15 mouse cellular contexts compared by ENCODE assay signal in genomic region chr6:60994521-60994920, GRCm38 (mm10).
DNase-seq lines count a peak whose midpoint lies in the region; ATAC-seq and TF ChIP-seq lines count a peak whose summit lies in the region.
"Had no signal": no experiment of that assay in that cellular context is flagged by ENCODE, and none has a peak within 500 bp of the region (broad histone marks: within the 10 kb centered on the region; RNA-seq: fewer than 3 reads in every experiment).

No protein-coding gene starts in this region.

- H3K9me3 ChIP-seq in heart, embryonic 16.5 days (replicated peaks; ENCODE audit: control insufficient read depth, low read length) = no peaks in the 10 kb centered on the region
- H3K9me3 ChIP-seq in ES-Bruce4 (replicated peaks; ENCODE audit: control insufficient read depth, insufficient read depth, low read length, poor library complexity, severe bottlenecking) = no peaks in the 10 kb centered on the region
- H3K9me3 ChIP-seq in hindbrain, embryonic 15.5 days = no peaks in the 10 kb centered on the region
- H3K9me3 ChIP-seq in midbrain, embryonic 15.5 days = no peaks in the 10 kb centered on the region
- H3K9me3 ChIP-seq in embryonic facial prominence, embryonic 10.5 days = no peaks in the 10 kb centered on the region
- H3K9me3 ChIP-seq: liver, embryonic 13.5 days had no signal

- H3K27ac ChIP-seq in heart, embryonic 16.5 days (ENCODE audit: low read length) = no peak overlapping the region
- peak overlapping the region; percentile 68 for H3K27ac ChIP-seq in ES-Bruce4 (ENCODE audit: insufficient read depth, low read length)
- H3K27ac ChIP-seq in hindbrain, embryonic 15.5 days (replicated peaks) = no peak overlapping the region
- H3K27ac ChIP-seq in midbrain, embryonic 15.5 days = no peak overlapping the region
- H3K27ac ChIP-seq in embryonic facial prominence, embryonic 10.5 days (replicated peaks) = no peak overlapping the region
- H3K27ac ChIP-seq: liver, embryonic 13.5 days had no signal

- TF ChIP-seq POLR2A in ES-Bruce4 (IDR thresholded peaks at IDR 0.05; ENCODE audit: insufficient read depth, low read length) = no peak

- TF ChIP-seq EP300 in ES-Bruce4 (IDR thresholded peaks at IDR 0.05; ENCODE audit: insufficient read depth, low read depth, low read length) = no peak

- intact Hi-C loops in heart, postnatal 25 days (cut with DNase I) = no loop called here
- intact Hi-C loops in left cerebral cortex, postnatal 25 days (cut with DNase I) = loop anchor here (5.0 kb wide), 1 partner anchor 178 kb away; no protein-coding TSS in a partner anchor

- TF ChIP-seq CTCF in ES-Bruce4 (IDR thresholded peaks at IDR 0.05; ENCODE audit: low read depth, low read length) = no peak

- no peak overlapping the region for H3K9ac ChIP-seq in heart, embryonic 16.5 days (ENCODE audit: low read length)
- H3K9ac ChIP-seq in ES-Bruce4 (ENCODE audit: low read depth, poor library complexity, severe bottlenecking) = peak overlapping the region; percentile 56; the same call in 1 of the 2 replicates
- H3K9ac ChIP-seq in hindbrain, embryonic 15.5 days = no peak overlapping the region
- no peak overlapping the region for H3K9ac ChIP-seq in midbrain, embryonic 15.5 days
- H3K9ac ChIP-seq: liver, embryonic 13.5 days had no signal

- H3K36me3 ChIP-seq in heart, embryonic 16.5 days (ENCODE audit: control insufficient read depth, insufficient read depth) = no peaks in the 10 kb centered on the region
- no peaks in the 10 kb centered on the region for H3K36me3 ChIP-seq in ES-Bruce4 (ENCODE audit: control insufficient read depth, insufficient read depth, low read length, poor library complexity, severe bottlenecking)
- no peaks in the 10 kb centered on the region for H3K36me3 ChIP-seq in hindbrain, embryonic 15.5 days
- no peaks in the 10 kb centered on the region for H3K36me3 ChIP-seq in midbrain, embryonic 15.5 days (replicated peaks)
- no peaks in the 10 kb centered on the region for H3K36me3 ChIP-seq in embryonic facial prominence, embryonic 10.5 days (replicated peaks)
- H3K36me3 ChIP-seq: liver, embryonic 13.5 days had no signal

- no peaks in the 10 kb centered on the region for H3K4me1 ChIP-seq in heart, embryonic 16.5 days (ENCODE audit: control insufficient read depth, insufficient read depth, low read length)
- peaks cover 7% of the 10 kb centered on the region for H3K4me1 ChIP-seq in ES-Bruce4 (ENCODE audit: control insufficient read depth, insufficient read depth, low read length)
- H3K4me1 ChIP-seq in hindbrain, embryonic 15.5 days (replicated peaks) = peaks cover 4% of the 10 kb centered on the region
- peaks cover 11% of the 10 kb centered on the region; the same call in 1 of the 2 replicates for H3K4me1 ChIP-seq in midbrain, embryonic 15.5 days
- H3K4me1 ChIP-seq in embryonic facial prominence, embryonic 10.5 days = peaks cover 9% of the 10 kb centered on the region
- H3K4me1 ChIP-seq: liver, embryonic 13.5 days had no signal

- no peak overlapping the region for H3K4me3 ChIP-seq in heart, embryonic 16.5 days (ENCODE audit: low read length)
- peak overlapping the region; percentile 24; the same call in 1 of the 2 replicates for H3K4me3 ChIP-seq in ES-Bruce4 (ENCODE audit: low read depth, low read length)
- H3K4me3 ChIP-seq in hindbrain, embryonic 15.5 days = no peak overlapping the region
- no peak overlapping the region for H3K4me3 ChIP-seq in midbrain, embryonic 15.5 days
- H3K4me3 ChIP-seq in embryonic facial prominence, embryonic 10.5 days = no peak overlapping the region
- H3K4me3 ChIP-seq: liver, embryonic 13.5 days had no signal

- H3K4me2 ChIP-seq in heart, embryonic 16.5 days (ENCODE audit: low read depth, low read length) = peak overlapping the region; percentile 38
- peak overlapping the region; percentile 18 for H3K4me2 ChIP-seq in hindbrain, embryonic 15.5 days
- H3K4me2 ChIP-seq in midbrain, embryonic 15.5 days = peak overlapping the region; percentile 16
- H3K4me2 ChIP-seq: liver, embryonic 13.5 days had no signal

- no peaks in the 10 kb centered on the region for H3K27me3 ChIP-seq in heart, embryonic 16.5 days (ENCODE audit: control insufficient read depth, insufficient read depth, low read length)
- H3K27me3 ChIP-seq in ES-Bruce4 (ENCODE audit: control insufficient read depth, insufficient read depth, low read length, poor library complexity, severe bottlenecking) = no peaks in the 10 kb centered on the region
- no peaks in the 10 kb centered on the region for H3K27me3 ChIP-seq in hindbrain, embryonic 15.5 days
- no peaks in the 10 kb centered on the region for H3K27me3 ChIP-seq in midbrain, embryonic 15.5 days (replicated peaks)
- no peaks in the 10 kb centered on the region for H3K27me3 ChIP-seq in embryonic facial prominence, embryonic 10.5 days (replicated peaks; ENCODE audit: low read depth, poor library complexity, severe bottlenecking)
- H3K27me3 ChIP-seq: CH12.LX; liver, embryonic 13.5 days had no signal

- DNase-seq in heart, postnatal 25 days (ENCODE audit: low spot score) = no peak
- DNase-seq in embryonic facial prominence, embryonic 10.5 days (ENCODE audit: low spot score) = no peak
- DNase-seq in left cerebral cortex, postnatal 25 days (ENCODE audit: low spot score in 2 of 2) = no peak
- DNase-seq: adrenal gland, adult 2 months; cerebellum, adult 9-10 months; gastrocnemius, postnatal 25 days; left cerebral cortex, postnatal 4 days; liver, embryonic 13.5 days; lung, postnatal 36 days had no signal

- 42% methylated on average over 10 of the region's 10 CpGs for WGBS in heart, embryonic 16.5 days
- 37% methylated on average over 10 of the region's 10 CpGs for WGBS in hindbrain, embryonic 15.5 days
- WGBS in midbrain, embryonic 15.5 days = 29% methylated on average over 10 of the region's 10 CpGs
- WGBS in embryonic facial prominence, embryonic 10.5 days = 39% methylated on average over 10 of the region's 10 CpGs

- ATAC-seq in heart, embryonic 16.5 days (replicated peaks; ENCODE audit: extremely low read depth, insufficient read depth, low FRiP score) = no peak
- ATAC-seq in hindbrain, embryonic 15.5 days (ENCODE audit: low FRiP score, low read depth) = no peak
- ATAC-seq in midbrain, embryonic 15.5 days (replicated peaks) = 0 out of 2 replicates have a peak, but pooled peaks have one; percentile 27
- ATAC-seq: inflammation-experienced regulatory T-cells, adult 6 months had no signal
